Mouse (Mus musculus): ENCODE results near the gene Atp5j.

The Atp5j gene

GRCm38 (mm10) chr16:84807874-84808273 is 27.6 kb downstream of the Atp5j start:
- no peak for DNase-seq (ENCODE audit: low read depth in 2 of 2, low spot score in 2 of 2)

GRCm38 (mm10) chr16:84806175-84806574 is 29.2 kb downstream of the Atp5j start:
- no peak for DNase-seq (ENCODE audit: low read depth in 2 of 2, low spot score in 2 of 2)

- no peak for DNase-seq (ENCODE audit: low read depth in 2 of 2, low spot score in 2 of 2)
Observed at GRCm38 (mm10) chr16:84804866-84805265, 30.6 kb downstream of the Atp5j start.

- DNase-seq (ENCODE audit: low read depth in 2 of 2, low spot score in 2 of 2), result no peak
Observed at GRCm38 (mm10) chr16:84802217-84802616, 33.2 kb downstream of the Atp5j start.

- DNase-seq (ENCODE audit: low read depth in 2 of 2, low spot score in 2 of 2), result no peak
Observed at GRCm38 (mm10) chr16:84800038-84800437, 35.4 kb downstream of the Atp5j start.

GRCm38 (mm10) chr16:84796678-84797077 is 38.7 kb downstream of the Atp5j start:
- DNase-seq (ENCODE audit: low read depth in 2 of 2, low spot score in 2 of 2), result no peak

- DNase-seq (ENCODE audit: low read depth in 2 of 2, low spot score in 2 of 2), result no peak
Observed at GRCm38 (mm10) chr16:84795337-84795736, 40.1 kb downstream of the Atp5j start.

GRCm38 (mm10) chr16:84793401-84793800 is 42.0 kb downstream of the Atp5j start:
- no peak for DNase-seq (ENCODE audit: low read depth in 2 of 2, low spot score in 2 of 2)

- no peak for DNase-seq (ENCODE audit: low read depth in 2 of 2, low spot score in 2 of 2)
Observed at GRCm38 (mm10) chr16:84790595-84791165, 44.7 kb downstream of the Atp5j start.

- no peak for DNase-seq (ENCODE audit: low read depth in 2 of 2, low spot score in 2 of 2)
Observed at GRCm38 (mm10) chr16:84784966-84785365, 50.5 kb downstream of the Atp5j start.

- no peak for DNase-seq (ENCODE audit: low read depth in 2 of 2, low spot score in 2 of 2)
Observed at GRCm38 (mm10) chr16:84783279-84783678, 52.1 kb downstream of the Atp5j start.

GRCm38 (mm10) chr16:84779718-84780117 is 55.7 kb downstream of the Atp5j start:
- DNase-seq (ENCODE audit: low read depth in 2 of 2, low spot score in 2 of 2), result no peak

- no peak for DNase-seq (ENCODE audit: low read depth in 2 of 2, low spot score in 2 of 2)
Observed at GRCm38 (mm10) chr16:84778861-84779630, 56.4 kb downstream of the Atp5j start.

GRCm38 (mm10) chr16:84778431-84778830 is 57.0 kb downstream of the Atp5j start:
- DNase-seq (ENCODE audit: low read depth in 2 of 2, low spot score in 2 of 2), result no peak

Measured in CD8-positive naive resting alpha-beta T cell, adult 2 months (primary cell).